Mouse (Mus musculus) liver, embryonic 16.5 days (tissue): ENCODE data around the gene Fxyd7. TPM values are rescaled to one million over a fixed set of nuclear protein-coding genes. Genes with fewer than 3 reads are reported as not detected.

Experiments
- ATAC-seq: fragments of 200-750 bp; cut with Nextera tagmentation; 2 replicates; pipeline ENCODE4 v1.8.0; 2017; ENCODE audit warnings: low read depth, mild to moderate bottlenecking, moderate number of reproducible peaks, moderate library complexity
- H3K27ac ChIP-seq: fragments of 300-500 bp; sonication (generic); 2 replicates; pipeline ENCODE4 v1.5.1; 2014; ENCODE audit warnings: mild to moderate bottlenecking, low read length
- H3K27me3 ChIP-seq: fragments of 300-500 bp; sonication (generic); 2 replicates; pipeline ENCODE4 v1.6.1; 2014; ENCODE audit warnings: low read depth, low read length, mixed read lengths; ENCODE audit not compliant: control insufficient read depth, insufficient read depth
- H3K36me3 ChIP-seq: fragments of 300-500 bp; sonication (generic); 2 replicates; pipeline ENCODE4 v1.6.1; 2014; ENCODE audit warnings: mild to moderate bottlenecking; ENCODE audit not compliant: control insufficient read depth, insufficient read depth
- H3K4me1 ChIP-seq: fragments of 300-500 bp; sonication (generic); 2 replicates; pipeline ENCODE4 v1.6.1; 2014; ENCODE audit warnings: low read depth, low read length, mixed read lengths; ENCODE audit not compliant: control insufficient read depth
- H3K4me2 ChIP-seq: fragments of 300-500 bp; sonication (generic); 2 replicates; pipeline ENCODE4 v1.6.1; 2014; ENCODE audit warnings: low read depth, low read length, mixed read lengths
- H3K4me3 ChIP-seq: fragments of 300-500 bp; sonication (generic); 2 replicates; pipeline ENCODE4 v1.5.1; 2014; ENCODE audit warnings: low read depth, mild to moderate bottlenecking, low read length
- H3K9ac ChIP-seq: fragments of 300-500 bp; sonication (generic); 2 replicates; pipeline ENCODE4 v1.6.1; 2014; ENCODE audit warnings: low read depth, low read length
- H3K9me3 ChIP-seq: fragments of 300-500 bp; sonication (generic); replicated peaks from 2 replicates; pipeline ENCODE4 v1.6.1; 2016; ENCODE audit warnings: low read length; ENCODE audit not compliant: control insufficient read depth
- WGBS: fragments of 180-500 bp; shearing (Covaris S2); extraction: QIAGEN DNeasy Blood & Tissue Kit; methylation state at CpG from one replicate; pipeline ENCODE4 v1.1.7; 2014; ENCODE audit not compliant: insufficient replicate concordance; 5-methylcytosine and 5-hydroxymethylcytosine counted together
- polyA plus RNA-seq: library from polyadenylated mRNA; unstranded; fragments of >200 nt; fragmentation: Nextera tagmentation; extraction: Ambion mirVana; gene quantifications from 2 replicates; pipeline ENCODE4 v1.2.1, GENCODE M21; 2015

The Fxyd7 gene
- polyA plus RNA-seq, 1 experiment from 2014 or later = 0.65 TPM

DNA sequence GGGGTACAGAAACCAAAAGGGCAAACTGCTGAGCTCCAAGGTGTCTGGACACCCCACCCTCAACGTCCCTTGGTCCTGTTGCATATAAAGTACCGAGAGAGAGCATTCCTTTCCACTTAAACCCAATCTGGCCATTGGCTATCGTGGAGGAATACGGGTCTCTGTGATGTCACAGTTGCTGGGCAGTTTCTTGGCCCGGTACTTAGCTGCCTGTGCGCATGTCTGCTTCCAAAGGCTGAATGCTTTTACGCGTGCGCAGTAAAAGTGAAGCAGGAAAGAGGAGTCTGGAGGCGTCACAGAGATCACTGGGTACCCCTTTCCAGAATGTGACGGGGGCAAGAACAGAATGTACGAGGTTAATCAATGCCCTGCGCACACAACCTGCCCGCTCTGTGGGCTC, 18.2 kb upstream of the Fxyd7 start:
- WGBS = 72% methylated on average over 14 of the region's 14 CpGs
- no peaks in the 10 kb centered on the region for H3K4me1 ChIP-seq
- no peak overlapping the region for H3K9ac ChIP-seq
- H3K27ac ChIP-seq = no peak overlapping the region
- ATAC-seq = no peak
- no peaks in the 10 kb centered on the region for H3K36me3 ChIP-seq
- H3K4me3 ChIP-seq = no peak overlapping the region
- H3K27me3 ChIP-seq = no peaks in the 10 kb centered on the region
- no peaks in the 10 kb centered on the region for H3K9me3 ChIP-seq
- no peak overlapping the region for H3K4me2 ChIP-seq

DNA sequence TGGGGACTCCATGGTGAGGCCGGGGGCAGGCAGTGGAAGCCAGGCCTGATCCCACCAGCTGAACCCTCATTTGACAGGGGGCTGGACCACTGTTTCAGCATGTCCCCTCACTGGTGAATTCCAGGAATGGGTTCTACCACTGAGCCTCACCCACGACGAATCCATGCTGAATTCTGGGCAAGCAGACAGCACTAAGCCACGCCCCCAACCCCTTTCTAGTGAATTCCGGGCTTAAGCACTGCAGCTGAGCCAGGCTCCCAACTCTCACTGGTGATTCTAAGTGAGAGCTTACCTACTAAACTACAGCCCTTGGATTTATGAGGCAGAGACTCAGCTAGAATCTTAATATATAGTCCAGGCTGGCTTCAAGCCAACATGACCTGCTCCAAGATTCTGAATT, 16.6 kb upstream of the Fxyd7 start:
- no peaks in the 10 kb centered on the region for H3K4me1 ChIP-seq
- no peak overlapping the region for H3K4me3 ChIP-seq
- no peaks in the 10 kb centered on the region for H3K9me3 ChIP-seq
- no peak for ATAC-seq
- H3K4me2 ChIP-seq = no peak overlapping the region
- no peaks in the 10 kb centered on the region for H3K27me3 ChIP-seq
- WGBS = 48% methylated on average over 5 of the region's 5 CpGs
- H3K36me3 ChIP-seq = no peaks in the 10 kb centered on the region
- no peak overlapping the region for H3K27ac ChIP-seq
- H3K9ac ChIP-seq = no peak overlapping the region

DNA sequence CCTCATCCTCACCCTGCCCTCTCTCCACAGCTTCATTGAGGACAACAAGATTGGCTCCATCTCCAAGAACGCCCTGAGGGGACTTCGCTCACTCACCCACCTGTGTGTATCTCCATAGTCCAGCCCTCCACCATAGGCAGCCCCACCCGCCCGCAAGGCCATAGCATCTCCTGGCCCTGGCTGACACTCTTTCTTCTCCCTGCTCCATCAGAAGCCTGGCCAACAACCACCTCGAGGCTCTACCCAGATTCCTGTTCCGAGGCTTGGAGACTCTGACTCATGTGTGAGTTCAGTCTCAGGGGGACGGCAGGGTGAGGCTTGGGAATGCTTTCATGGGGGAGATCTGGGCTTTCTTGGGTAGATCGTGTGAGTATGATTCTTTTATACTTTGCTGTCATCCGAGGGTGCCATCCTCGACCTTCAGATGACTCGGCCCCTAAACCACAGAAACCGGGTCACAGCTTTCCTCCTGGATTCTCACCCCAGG, 11.8 kb upstream of the Fxyd7 start:
- no peak overlapping the region for H3K27ac ChIP-seq
- no peaks in the 10 kb centered on the region for H3K4me1 ChIP-seq
- no peaks in the 10 kb centered on the region for H3K27me3 ChIP-seq
- no peak overlapping the region for H3K4me2 ChIP-seq
- no peaks in the 10 kb centered on the region for H3K36me3 ChIP-seq
- H3K9ac ChIP-seq = no peak overlapping the region
- 61% methylated on average over 12 of the region's 12 CpGs for WGBS
- H3K4me3 ChIP-seq = no peak overlapping the region
- H3K9me3 ChIP-seq = no peaks in the 10 kb centered on the region
- ATAC-seq = no peak

DNA sequence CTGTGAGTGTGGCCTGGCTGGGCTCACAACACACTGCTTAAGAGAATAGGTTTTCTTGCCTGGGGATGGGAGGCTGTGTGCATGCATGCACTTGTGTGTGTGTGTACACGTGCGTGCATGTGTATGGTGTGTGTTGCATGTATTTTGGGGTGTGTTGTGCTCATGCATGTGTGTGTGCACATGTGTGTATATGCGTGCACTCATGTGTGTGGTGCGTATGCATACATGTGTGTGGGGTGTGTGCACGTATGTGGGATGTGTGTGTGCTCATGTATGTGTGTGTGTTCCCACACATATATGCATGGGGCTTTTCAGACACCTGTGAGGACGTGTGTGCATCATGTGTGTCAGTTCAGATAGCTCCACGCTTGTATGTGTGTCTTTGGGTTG, 9.3 kb upstream of the Fxyd7 start:
- no peak overlapping the region for H3K4me3 ChIP-seq
- H3K4me1 ChIP-seq = no peaks in the 10 kb centered on the region
- no peak overlapping the region for H3K4me2 ChIP-seq
- no peaks in the 10 kb centered on the region for H3K27me3 ChIP-seq
- no peak for ATAC-seq
- H3K9ac ChIP-seq = no peak overlapping the region
- H3K27ac ChIP-seq = no peak overlapping the region
- H3K36me3 ChIP-seq = no peaks in the 10 kb centered on the region
- 67% methylated on average over 7 of the region's 7 CpGs for WGBS
- H3K9me3 ChIP-seq = no peaks in the 10 kb centered on the region

DNA sequence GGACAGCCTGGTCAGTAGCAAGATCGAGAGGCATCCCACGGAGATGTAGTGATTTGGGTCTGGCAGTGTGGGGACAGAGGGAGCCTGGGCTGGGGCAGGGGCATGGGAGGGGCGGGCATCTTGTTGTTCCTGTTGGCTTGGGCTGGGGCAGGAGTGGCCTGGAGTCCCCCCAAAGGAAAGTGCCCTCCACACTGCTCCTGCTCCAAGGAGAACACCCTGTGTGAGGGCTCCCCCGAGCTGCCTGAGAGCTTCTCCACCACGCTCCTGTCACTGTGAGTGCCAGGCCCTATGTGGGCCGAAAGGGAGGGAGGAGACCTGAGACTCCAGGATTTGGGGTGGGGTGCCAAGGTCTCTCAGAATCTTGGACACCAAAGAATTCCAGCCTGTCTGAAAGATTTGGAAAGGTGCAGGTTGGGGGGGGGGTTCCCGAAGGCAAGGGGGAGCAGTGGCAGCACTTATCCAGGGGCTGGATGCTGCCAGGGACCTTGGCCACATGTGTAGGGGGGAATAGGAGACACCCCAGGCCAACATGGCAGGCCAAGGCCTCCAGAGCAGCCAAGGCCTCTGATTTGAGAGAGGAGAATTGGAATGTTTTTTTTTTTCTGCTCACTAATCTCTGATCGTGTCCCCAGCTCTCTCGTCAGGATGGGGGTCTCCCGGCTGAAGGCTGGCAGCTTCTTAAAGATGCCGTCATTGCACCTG, 8.8 kb upstream of the Fxyd7 start:
- H3K27me3 ChIP-seq = no peaks in the 10 kb centered on the region
- WGBS = 64% methylated on average over 11 of the region's 11 CpGs
- H3K9me3 ChIP-seq = no peaks in the 10 kb centered on the region
- no peaks in the 10 kb centered on the region for H3K36me3 ChIP-seq
- no peak overlapping the region for H3K27ac ChIP-seq
- no peak overlapping the region for H3K4me2 ChIP-seq
- H3K4me1 ChIP-seq = no peaks in the 10 kb centered on the region
- no peak overlapping the region for H3K9ac ChIP-seq
- no peak for ATAC-seq
- H3K4me3 ChIP-seq = no peak overlapping the region

DNA sequence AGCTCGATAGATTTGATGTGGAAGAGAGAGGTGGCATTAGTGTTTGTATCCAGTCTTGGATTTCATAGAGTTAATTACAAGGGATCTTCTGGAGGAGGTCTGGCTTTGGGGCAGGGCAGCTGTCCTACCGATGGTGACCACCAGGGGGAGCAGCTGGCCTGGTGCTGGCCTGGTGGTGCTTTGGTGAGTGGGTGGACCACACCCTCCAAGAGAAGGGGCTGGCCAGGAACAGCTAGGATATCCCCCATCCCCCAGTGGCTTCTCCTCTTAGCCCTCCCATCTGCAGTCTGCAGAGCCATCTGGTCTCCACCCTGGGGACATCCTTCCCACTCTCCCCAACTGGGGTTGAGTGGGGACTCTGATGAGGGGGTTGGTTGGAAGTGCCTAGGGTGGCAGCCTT, 7.8 kb upstream of the Fxyd7 start, which contains the start of gene Lgi4:
Gene Lgi4 (plus strand): TSS at position 235 of the 400 bp plus-strand sequence.
- H3K4me1 ChIP-seq = no peaks in the 10 kb centered on the region
- no peak within 1 kb of the TSS for H3K4me3 ChIP-seq
- no peak within 1 kb of the TSS for H3K4me2 ChIP-seq
- no peak for ATAC-seq
- WGBS = 2% methylated on average over 2 of the region's 2 CpGs
- no peaks in the 10 kb centered on the region for H3K36me3 ChIP-seq
- H3K9me3 ChIP-seq = no peaks in the 10 kb centered on the region
- H3K27ac ChIP-seq = no peak within 1 kb of the TSS
- H3K9ac ChIP-seq = no peak within 1 kb of the TSS
- no peaks in the 10 kb centered on the region; the same call in 1 of the 2 replicates for H3K27me3 ChIP-seq

DNA sequence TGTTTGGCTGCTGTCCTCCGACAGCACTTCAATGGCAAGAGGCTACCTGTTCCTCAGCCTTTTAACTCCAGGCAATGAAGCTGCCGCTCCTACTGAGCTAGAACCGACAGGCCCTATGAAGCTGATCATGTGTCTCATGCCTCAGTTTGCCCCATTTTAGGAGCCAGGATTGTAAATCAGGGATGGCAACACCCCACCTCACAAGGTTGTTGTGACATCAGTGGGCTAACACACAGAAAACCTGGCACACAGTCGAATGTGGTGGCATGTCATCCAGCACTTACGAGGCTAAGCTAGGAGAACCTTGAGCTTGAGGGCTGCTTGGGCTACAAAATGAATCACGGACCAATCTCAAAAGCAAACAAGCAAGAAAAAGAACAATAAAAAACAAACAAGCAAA, 6.9 kb upstream of the Fxyd7 start:
- H3K4me1 ChIP-seq = peaks cover 2% of the 10 kb centered on the region; the same call in 1 of the 2 replicates
- 67% methylated on average over 6 of the region's 6 CpGs for WGBS
- no peak overlapping the region for H3K4me3 ChIP-seq
- ATAC-seq = no peak
- no peaks in the 10 kb centered on the region for H3K9me3 ChIP-seq
- H3K27me3 ChIP-seq = peaks cover 3% of the 10 kb centered on the region
- no peak overlapping the region for H3K9ac ChIP-seq
- no peak overlapping the region for H3K4me2 ChIP-seq
- no peaks in the 10 kb centered on the region for H3K36me3 ChIP-seq
- no peak overlapping the region for H3K27ac ChIP-seq

DNA sequence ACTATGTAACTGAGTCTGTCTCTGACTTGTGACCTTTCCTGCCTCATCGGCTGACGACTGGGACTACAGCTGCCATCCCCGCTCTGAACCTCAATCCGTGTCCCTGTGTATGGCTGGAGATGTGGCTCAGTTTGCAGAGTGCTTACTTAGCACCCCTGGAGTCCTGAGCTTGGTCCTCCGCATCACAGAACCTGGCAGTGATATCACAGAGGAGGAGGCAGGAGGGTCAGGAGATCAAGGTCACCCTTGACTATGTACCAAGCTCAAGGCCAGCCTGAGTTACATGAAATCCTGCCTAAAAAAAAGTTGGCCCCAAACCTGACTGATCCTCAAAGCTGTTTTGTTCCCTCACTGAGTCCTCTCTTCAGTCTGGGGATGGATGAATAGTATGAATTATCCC, 6.5 kb upstream of the Fxyd7 start:
- no peak overlapping the region for H3K27ac ChIP-seq

DNA sequence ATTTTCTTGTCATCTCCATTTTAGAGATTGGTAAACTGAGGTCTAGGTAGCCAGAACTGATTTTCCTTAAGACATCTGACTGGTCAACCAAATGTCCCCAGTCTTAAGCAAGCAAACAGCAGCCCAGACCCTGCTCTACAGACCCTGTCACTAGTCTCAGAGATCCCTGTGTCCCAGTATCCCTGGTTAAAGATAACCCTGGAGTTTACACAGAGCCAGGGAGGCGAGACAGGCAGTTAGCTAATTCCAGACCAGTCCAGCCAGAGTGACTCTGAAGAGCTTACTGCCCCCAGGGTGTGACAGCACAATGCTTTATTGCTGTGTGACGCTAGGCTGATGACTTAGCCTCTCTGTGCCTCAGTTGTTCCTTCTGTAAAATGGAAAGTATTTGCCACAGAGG, 5.8 kb upstream of the Fxyd7 start, which contains the start of gene Fxyd1:
Gene Fxyd1 (minus strand): TSS at position 129 of the 400 bp plus-strand sequence.
- Histone ChIP-seq H3K4me3 (no peak within 1 kb of the TSS), H3K9ac (no peak within 1 kb of the TSS), H3K27me3 (peaks cover 14% of the 10 kb centered on the region), H3K36me3 (no peaks in the 10 kb centered on the region), H3K4me1 (peaks cover 6% of the 10 kb centered on the region), H3K9me3 (no peaks in the 10 kb centered on the region), H3K27ac (peak within 1 kb of the TSS; percentile 72), H3K4me2 (no peak within 1 kb of the TSS)
- peak; percentile 25 for ATAC-seq
- WGBS = 47% methylated on average over 2 of the region's 2 CpGs

More for the DNA sequence above, 6.5 kb upstream of the Fxyd7 start:
- Histone ChIP-seq H3K27me3 (peaks cover 7% of the 10 kb centered on the region), H3K4me2 (no peak overlapping the region), H3K9ac (no peak overlapping the region), H3K4me1 (peaks cover 6% of the 10 kb centered on the region), H3K9me3 (no peaks in the 10 kb centered on the region), H3K4me3 (no peak overlapping the region), H3K36me3 (no peaks in the 10 kb centered on the region)
- WGBS = 60% methylated on average over 5 of the region's 5 CpGs
- ATAC-seq = no peak
